Mouse (Mus musculus): ENCODE results near the gene Klhl10. TPM values are rescaled to one million over a fixed set of nuclear protein-coding genes. Genes with fewer than 3 reads are reported as not detected.

Gene Klhl10
- polyA plus RNA-seq, 1 experiment from 2014 or later = 0.98 TPM

DNA sequence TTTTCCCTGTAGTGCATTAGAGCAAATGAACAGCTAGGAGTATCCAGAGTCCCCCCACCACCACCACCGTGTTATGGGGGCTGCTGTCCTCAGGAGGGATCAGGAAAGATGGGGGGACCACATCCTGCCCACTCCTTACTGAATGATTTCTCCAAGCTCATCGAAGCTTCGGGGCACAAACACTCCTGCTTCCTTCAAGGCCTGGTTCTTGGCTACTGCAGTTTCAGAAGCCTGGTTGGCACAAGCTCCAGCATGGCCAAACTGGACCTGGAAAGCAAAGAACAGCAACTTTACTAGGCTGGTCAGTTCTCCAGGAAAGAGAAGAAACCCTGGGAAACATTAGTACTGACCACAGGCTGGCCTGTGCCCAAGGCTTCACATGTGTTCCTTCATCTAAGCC, 42.7 kb downstream of the Klhl10 start:
- WGBS = 93% methylated on average over 3 of the region's 3 CpGs
- Histone ChIP-seq H3K9me3 (no peaks in the 10 kb centered on the region), H3K4me1 (no peaks in the 10 kb centered on the region), H3K4me3 (no peak overlapping the region), H3K27ac (replicated peaks) (no peak overlapping the region), H3K27me3 (replicated peaks; ENCODE audit: low read depth, poor library complexity, severe bottlenecking) (no peaks in the 10 kb centered on the region), H3K36me3 (replicated peaks) (peaks cover 100% of the 10 kb centered on the region)
- DNase-seq (ENCODE audit: low spot score) = no peak

DNA sequence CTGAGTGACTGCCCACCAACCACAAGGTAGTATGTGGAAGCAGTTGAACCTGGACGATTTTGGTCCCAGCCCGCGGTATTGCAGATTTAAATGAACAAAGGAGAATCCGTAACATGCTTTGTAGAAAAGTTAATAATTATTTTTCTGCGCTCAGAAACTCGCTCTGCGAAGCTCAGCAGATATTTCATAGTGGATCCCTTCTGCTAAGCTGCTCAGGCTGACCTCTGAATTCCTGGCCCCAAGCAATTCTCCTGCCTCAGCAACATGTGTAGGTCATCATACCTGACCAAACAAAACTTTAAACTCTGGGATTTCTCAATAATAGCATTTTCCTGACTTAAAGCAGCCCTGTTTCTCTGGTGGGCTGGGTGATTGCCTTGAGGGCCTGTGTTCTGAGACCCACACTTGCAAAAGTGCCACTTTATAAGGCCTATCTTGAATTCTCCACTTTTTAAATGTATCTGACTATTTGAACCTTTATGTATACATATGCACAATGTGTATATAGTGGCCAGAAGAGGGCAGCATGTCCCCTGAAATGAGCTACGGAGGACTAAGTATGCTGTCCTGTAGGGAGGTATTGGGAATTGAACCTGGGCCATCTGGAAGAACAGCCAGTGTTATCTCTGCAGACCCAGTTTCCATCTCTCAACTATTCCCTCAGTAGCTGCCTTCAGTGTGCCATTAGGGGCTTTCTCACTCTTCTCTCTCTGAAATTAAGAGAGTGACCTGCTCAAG, 44.3 kb downstream of the Klhl10 start:
- DNase-seq (ENCODE audit: low spot score) = no peak
- no peak overlapping the region for H3K27ac ChIP-seq (replicated peaks)
- H3K27me3 ChIP-seq (replicated peaks; ENCODE audit: low read depth, poor library complexity, severe bottlenecking) = no peaks in the 10 kb centered on the region
- H3K4me3 ChIP-seq = no peak overlapping the region
- H3K9me3 ChIP-seq = no peaks in the 10 kb centered on the region
- H3K4me1 ChIP-seq = no peaks in the 10 kb centered on the region
- whole genome bisulfite sequencing = 91% methylated on average over 8 of the region's 8 CpGs
- H3K36me3 ChIP-seq (replicated peaks) = peaks cover 100% of the 10 kb centered on the region

DNA sequence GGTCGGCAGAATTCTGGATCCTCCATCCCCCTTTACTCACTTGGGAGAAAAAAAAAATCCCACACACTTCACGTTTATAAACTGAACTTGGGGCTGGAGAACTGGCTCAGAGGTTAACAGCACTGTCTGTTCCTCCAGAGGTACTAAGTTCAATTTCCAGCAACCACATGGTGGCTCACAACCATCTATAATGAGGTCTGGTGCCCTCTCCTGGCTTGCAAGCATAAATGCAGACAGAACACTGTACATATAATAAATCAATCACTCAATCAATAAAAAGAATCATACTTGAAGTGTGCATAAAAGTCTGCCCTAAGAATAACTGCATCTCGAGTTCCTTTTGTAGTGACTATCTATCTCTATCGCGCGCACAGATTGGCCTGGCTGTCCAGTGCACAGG, 49.2 kb downstream of the Klhl10 start:
- Histone ChIP-seq H3K9me3 (no peaks in the 10 kb centered on the region), H3K36me3 (replicated peaks) (peaks cover 100% of the 10 kb centered on the region), H3K27me3 (replicated peaks; ENCODE audit: low read depth, poor library complexity, severe bottlenecking) (no peaks in the 10 kb centered on the region), H3K4me1 (no peaks in the 10 kb centered on the region), H3K4me3 (no peak overlapping the region), H3K27ac (replicated peaks) (no peak overlapping the region)
- no peak for DNase-seq (ENCODE audit: low spot score)
- 89% methylated on average over 6 of the region's 6 CpGs for WGBS

DNA sequence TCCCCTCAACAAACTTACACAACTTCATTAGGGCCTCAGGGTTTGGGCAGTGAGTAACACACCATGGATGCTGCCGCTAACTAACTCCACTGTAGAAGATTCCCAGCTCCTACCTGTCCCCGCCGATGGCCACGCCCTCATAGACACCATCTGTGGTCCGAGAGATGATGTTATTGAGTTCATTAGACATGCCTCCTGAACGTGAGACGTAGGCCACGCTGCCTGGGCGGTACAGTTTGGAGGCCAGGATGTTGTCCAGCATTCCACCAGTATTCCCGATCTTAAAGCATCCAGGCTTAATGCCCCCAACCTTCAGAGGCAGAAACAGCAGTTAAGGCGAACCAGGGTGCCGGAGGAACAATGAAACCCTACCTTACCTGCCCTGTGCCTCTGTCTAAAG, 52.1 kb downstream of the Klhl10 start:
- H3K4me3 ChIP-seq = no peak overlapping the region
- no peaks in the 10 kb centered on the region for H3K4me1 ChIP-seq
- WGBS = 93% methylated on average over 12 of the region's 12 CpGs
- DNase-seq (ENCODE audit: low spot score) = no peak
- no peak overlapping the region for H3K27ac ChIP-seq (replicated peaks)
- H3K9me3 ChIP-seq = no peaks in the 10 kb centered on the region
- H3K27me3 ChIP-seq (replicated peaks; ENCODE audit: low read depth, poor library complexity, severe bottlenecking) = no peaks in the 10 kb centered on the region
- H3K36me3 ChIP-seq (replicated peaks) = peaks cover 100% of the 10 kb centered on the region

DNA sequence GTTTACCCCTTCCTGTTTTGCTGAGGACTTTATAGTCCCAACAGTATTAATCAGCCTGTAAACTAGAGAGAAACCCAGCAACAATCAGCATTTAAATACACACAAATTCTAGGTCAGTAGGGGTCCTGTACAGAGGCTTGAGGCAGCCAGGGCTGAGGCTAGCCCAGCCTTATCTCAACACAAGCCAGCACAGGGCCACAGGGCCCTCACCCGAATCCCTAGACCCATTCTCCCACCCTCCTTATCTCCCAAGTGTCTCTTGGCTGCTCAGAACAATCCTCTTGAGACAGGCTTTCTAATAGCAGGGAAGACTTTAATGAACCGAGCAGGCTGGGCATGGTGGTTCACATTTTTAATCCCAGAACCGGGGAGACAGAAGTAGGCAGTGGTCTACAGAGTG, 58.5 kb downstream of the Klhl10 start:
- peaks cover 100% of the 10 kb centered on the region for H3K36me3 ChIP-seq (replicated peaks)
- no peaks in the 10 kb centered on the region for H3K9me3 ChIP-seq
- peaks cover 4% of the 10 kb centered on the region; the same call in 1 of the 2 replicates for H3K4me1 ChIP-seq
- DNase-seq (ENCODE audit: low spot score) = no peak
- WGBS = 87% methylated on average over 3 of the region's 3 CpGs
- H3K4me3 ChIP-seq = no peak overlapping the region
- no peaks in the 10 kb centered on the region for H3K27me3 ChIP-seq (replicated peaks; ENCODE audit: low read depth, poor library complexity, severe bottlenecking)
- no peak overlapping the region for H3K27ac ChIP-seq (replicated peaks)

DNA sequence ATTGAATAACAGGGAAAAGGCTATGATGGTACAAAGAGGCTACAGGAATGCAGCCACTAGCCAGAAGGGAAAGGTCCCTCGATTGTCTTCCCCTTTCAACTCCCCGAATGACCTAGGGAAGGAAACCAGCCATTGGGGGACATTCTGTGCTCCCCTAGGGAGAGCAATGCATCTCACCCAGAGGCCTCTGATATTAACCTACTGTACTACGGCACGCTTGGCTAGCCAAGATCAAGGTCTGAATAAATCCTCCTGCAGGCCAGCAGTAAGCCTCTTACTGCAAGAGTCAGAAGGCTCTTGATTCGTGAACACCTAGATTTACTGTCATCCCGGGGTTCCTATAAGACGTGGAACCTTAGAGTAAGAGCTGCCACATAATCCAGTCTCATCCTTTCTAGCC, 58.9 kb downstream of the Klhl10 start:
- 86% methylated on average over 7 of the region's 7 CpGs for WGBS
- H3K27ac ChIP-seq (replicated peaks) = no peak overlapping the region
- DNase-seq (ENCODE audit: low spot score) = no peak
- no peaks in the 10 kb centered on the region for H3K27me3 ChIP-seq (replicated peaks; ENCODE audit: low read depth, poor library complexity, severe bottlenecking)
- no peak overlapping the region for H3K4me3 ChIP-seq
- no peaks in the 10 kb centered on the region for H3K9me3 ChIP-seq
- peaks cover 4% of the 10 kb centered on the region; the same call in 1 of the 2 replicates for H3K4me1 ChIP-seq
- H3K36me3 ChIP-seq (replicated peaks) = peaks cover 100% of the 10 kb centered on the region

DNA sequence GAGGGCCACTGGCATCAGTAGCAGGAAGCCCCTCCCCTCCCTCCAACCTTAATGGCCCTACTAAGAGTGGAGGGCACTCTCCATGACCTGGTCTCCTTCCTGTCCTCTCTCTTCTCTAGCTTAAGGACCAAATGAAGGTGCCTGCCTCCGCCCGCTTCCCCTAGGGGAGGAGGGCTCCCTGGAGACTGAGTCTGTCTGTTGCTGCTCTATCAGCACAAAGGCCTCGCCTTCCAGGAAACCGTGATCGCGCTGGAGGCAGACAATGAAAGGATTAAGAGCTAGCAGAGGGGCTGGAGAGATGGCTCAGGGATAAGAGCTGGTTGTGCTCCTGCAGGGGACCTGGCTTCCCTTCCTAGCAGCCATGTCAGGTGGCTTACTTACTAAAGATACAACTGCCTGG, 59.6 kb downstream of the Klhl10 start:
- H3K4me3 ChIP-seq = no peak overlapping the region
- 33% methylated on average over 6 of the region's 6 CpGs for WGBS
- H3K9me3 ChIP-seq = no peaks in the 10 kb centered on the region
- H3K27ac ChIP-seq (replicated peaks) = no peak overlapping the region
- no peaks in the 10 kb centered on the region for H3K27me3 ChIP-seq (replicated peaks; ENCODE audit: low read depth, poor library complexity, severe bottlenecking)
- DNase-seq (ENCODE audit: low spot score) = no peak
- peaks cover 4% of the 10 kb centered on the region; the same call in 1 of the 2 replicates for H3K4me1 ChIP-seq
- peaks cover 100% of the 10 kb centered on the region for H3K36me3 ChIP-seq (replicated peaks)

DNA sequence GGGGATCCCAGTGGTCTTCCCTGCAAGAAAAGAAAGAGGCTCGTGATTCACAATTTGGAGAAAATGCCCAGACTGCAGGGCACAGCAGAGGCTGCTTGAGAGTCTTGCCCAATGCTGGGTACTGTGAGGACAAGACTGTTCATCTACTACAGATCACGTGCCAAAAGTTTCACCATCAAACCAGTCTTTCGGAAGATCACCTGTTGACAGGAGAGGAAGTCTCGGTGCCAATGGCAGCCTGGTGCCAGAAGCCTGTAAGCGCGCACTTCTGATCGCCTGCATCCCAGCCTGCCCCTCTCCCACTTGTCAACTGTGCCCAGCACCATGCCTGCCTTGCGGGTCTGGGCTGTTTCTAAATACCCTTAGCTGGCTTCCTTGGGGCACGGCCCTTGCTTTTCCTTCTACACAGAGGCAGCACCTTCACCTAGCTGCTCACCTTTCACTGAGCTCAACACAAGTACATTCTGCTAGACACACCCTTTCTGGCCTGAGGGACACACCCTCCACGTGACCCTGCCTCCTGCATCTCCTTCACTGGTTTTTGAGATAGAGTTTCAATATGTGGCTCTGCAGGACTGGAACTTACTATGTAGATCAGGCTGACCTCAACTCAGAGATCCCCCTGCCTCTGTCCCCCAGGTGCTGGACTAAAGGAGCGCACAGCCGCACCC, 63.4 kb downstream of the Klhl10 start:
- no peak for DNase-seq (ENCODE audit: low spot score)
- H3K27ac ChIP-seq (replicated peaks) = no peak overlapping the region
- H3K9me3 ChIP-seq = no peaks in the 10 kb centered on the region
- H3K4me3 ChIP-seq = no peak overlapping the region
- 92% methylated on average over 12 of the region's 12 CpGs for WGBS
- no peaks in the 10 kb centered on the region for H3K27me3 ChIP-seq (replicated peaks; ENCODE audit: low read depth, poor library complexity, severe bottlenecking)
- H3K36me3 ChIP-seq (replicated peaks) = peaks cover 100% of the 10 kb centered on the region
- peaks cover 4% of the 10 kb centered on the region; the same call in 1 of the 2 replicates for H3K4me1 ChIP-seq

DNA sequence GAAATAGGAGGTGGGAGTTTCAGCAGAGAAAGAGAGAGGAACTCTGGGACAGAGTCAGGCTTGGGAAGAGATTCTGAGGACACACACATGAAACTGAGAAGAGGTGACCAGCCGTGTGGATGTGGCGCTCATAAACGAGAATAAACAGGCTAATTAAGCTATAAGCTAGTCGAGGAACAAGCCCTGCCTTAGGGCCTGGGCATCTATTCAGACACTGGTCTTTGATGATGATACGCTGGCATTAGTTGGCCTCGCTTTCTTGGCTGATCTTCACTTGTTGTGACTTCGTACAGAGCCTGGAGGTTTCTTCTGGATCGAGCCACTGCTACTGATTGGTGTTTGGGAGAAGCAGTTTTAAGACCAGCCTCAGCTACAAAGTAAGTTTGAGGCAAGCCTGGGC, 64.3 kb downstream of the Klhl10 start:
- 96% methylated on average over 8 of the region's 8 CpGs for WGBS
- peaks cover 4% of the 10 kb centered on the region; the same call in 1 of the 2 replicates for H3K4me1 ChIP-seq
- H3K4me3 ChIP-seq = no peak overlapping the region
- peaks cover 100% of the 10 kb centered on the region for H3K36me3 ChIP-seq (replicated peaks)
- no peak for DNase-seq (ENCODE audit: low spot score)
- no peak overlapping the region for H3K27ac ChIP-seq (replicated peaks)
- no peaks in the 10 kb centered on the region for H3K27me3 ChIP-seq (replicated peaks; ENCODE audit: low read depth, poor library complexity, severe bottlenecking)
- no peaks in the 10 kb centered on the region for H3K9me3 ChIP-seq

Small RNAs within 50 kb of the gene (microRNA-seq; reads per million reads assigned to microRNA genes)
- not detected for gene Gm27374
- gene Mir7116 = not detected

Other genes with a start within 250 kb of the Klhl10 start
- not detected in 2 replicates for gene Krt9, start 248.7 kb upstream of the Klhl10 start, polyA plus RNA-seq (2016; fragmentation: Nextera tagmentation; extraction: Ambion mirVana)
- gene Krt14, start 234.4 kb upstream of the Klhl10 start, polyA plus RNA-seq (2016; fragmentation: Nextera tagmentation; extraction: Ambion mirVana) = 12.0 and 16.1 TPM in 2 replicates
- not detected in 2 replicates for gene Krt16, start 193.0 kb upstream of the Klhl10 start, polyA plus RNA-seq (2016; fragmentation: Nextera tagmentation; extraction: Ambion mirVana)
- 0.28 and 0.67 TPM in 2 replicates for gene Krt17, start 180.9 kb upstream of the Klhl10 start, polyA plus RNA-seq (2016; fragmentation: Nextera tagmentation; extraction: Ambion mirVana)
- not detected in 2 replicates for gene Krt42, start 172.0 kb upstream of the Klhl10 start, polyA plus RNA-seq (2016; fragmentation: Nextera tagmentation; extraction: Ambion mirVana)
- 1,675 and 1,681 TPM in 2 replicates for gene Eif1, start 122.0 kb upstream of the Klhl10 start, polyA plus RNA-seq (2016; fragmentation: Nextera tagmentation; extraction: Ambion mirVana)
- gene Gast, start 107.5 kb upstream of the Klhl10 start, polyA plus RNA-seq (2016; fragmentation: Nextera tagmentation; extraction: Ambion mirVana) = 0.37 TPM in 1 of 2 replicates, not detected in the other
- 14.0 and 14.2 TPM in 2 replicates for gene Hap1, start 85.8 kb upstream of the Klhl10 start, polyA plus RNA-seq (2016; fragmentation: Nextera tagmentation; extraction: Ambion mirVana)
- 45.8 and 52.6 TPM in 2 replicates for gene Jup, start 44.2 kb upstream of the Klhl10 start, polyA plus RNA-seq (2016; fragmentation: Nextera tagmentation; extraction: Ambion mirVana)
- 34.1 and 34.9 TPM in 2 replicates for gene P3h4, start 27.1 kb upstream of the Klhl10 start, polyA plus RNA-seq (2016; fragmentation: Nextera tagmentation; extraction: Ambion mirVana)
- gene Fkbp10, start 26.2 kb upstream of the Klhl10 start, polyA plus RNA-seq (2016; fragmentation: Nextera tagmentation; extraction: Ambion mirVana) = 61.4 and 67.0 TPM in 2 replicates
- gene Nt5c3b, start 109 bp upstream of the Klhl10 start, polyA plus RNA-seq (2016; fragmentation: Nextera tagmentation; extraction: Ambion mirVana) = 150 and 156 TPM in 2 replicates
- 7.4 and 8.5 TPM in 2 replicates for gene Klhl11, start 30.8 kb downstream of the Klhl10 start, polyA plus RNA-seq (2016; fragmentation: Nextera tagmentation; extraction: Ambion mirVana)
- gene Acly, start 86.1 kb downstream of the Klhl10 start, polyA plus RNA-seq (2016; fragmentation: Nextera tagmentation; extraction: Ambion mirVana) = 291 and 321 TPM in 2 replicates
- 1.4 and 1.7 TPM in 2 replicates for gene Ttc25, start 103.7 kb downstream of the Klhl10 start, polyA plus RNA-seq (2016; fragmentation: Nextera tagmentation; extraction: Ambion mirVana)
- gene Cnp, start 133.0 kb downstream of the Klhl10 start, polyA plus RNA-seq (2016; fragmentation: Nextera tagmentation; extraction: Ambion mirVana) = 21.3 and 25.1 TPM in 2 replicates
- 77.2 and 81.4 TPM in 2 replicates for gene Nkiras2, start 177.3 kb downstream of the Klhl10 start, polyA plus RNA-seq (2016; fragmentation: Nextera tagmentation; extraction: Ambion mirVana)
- 272 and 279 TPM in 2 replicates for gene Dnajc7, start 178.3 kb downstream of the Klhl10 start, polyA plus RNA-seq (2016; fragmentation: Nextera tagmentation; extraction: Ambion mirVana)